Mouse (Mus musculus): Measurements from ENCODE around the gene Ninj2.

The Ninj2 gene

DNA sequence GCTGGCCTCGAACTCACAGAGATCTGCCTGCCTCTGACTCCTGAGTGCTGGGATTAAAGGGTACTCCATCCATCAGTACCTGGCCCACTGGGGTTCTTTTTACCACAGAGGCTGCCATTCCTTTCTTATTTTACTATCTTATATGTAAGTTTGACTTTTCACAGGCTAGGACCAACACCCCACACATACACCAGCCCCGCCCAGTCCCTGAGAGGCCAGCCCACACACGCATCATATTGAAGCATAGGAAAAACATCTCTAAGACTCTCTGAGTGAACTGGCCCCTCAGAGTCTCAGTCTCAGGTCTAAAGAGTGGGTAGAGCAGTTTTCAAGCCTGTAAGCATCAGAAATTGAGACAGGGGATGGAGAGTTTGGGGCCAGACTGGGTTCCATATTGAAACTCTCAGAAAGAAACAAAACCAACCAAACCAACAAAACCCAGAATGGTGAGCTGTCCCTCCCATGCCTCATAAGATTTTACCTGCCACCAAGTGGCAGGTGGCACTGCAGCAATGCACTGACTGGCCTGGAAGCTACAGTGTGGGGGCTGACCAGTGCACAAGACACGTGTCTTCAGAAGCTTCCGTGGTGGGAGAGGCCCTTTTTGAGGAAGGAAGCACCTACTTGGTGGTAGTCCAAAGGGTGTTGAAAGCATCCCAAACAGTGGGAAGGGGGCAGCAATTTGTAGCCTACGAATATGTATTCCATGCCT is 86.0 kb downstream of the Ninj2 start:
- no peak for DNase-seq (ENCODE audit: low spot score)

DNA sequence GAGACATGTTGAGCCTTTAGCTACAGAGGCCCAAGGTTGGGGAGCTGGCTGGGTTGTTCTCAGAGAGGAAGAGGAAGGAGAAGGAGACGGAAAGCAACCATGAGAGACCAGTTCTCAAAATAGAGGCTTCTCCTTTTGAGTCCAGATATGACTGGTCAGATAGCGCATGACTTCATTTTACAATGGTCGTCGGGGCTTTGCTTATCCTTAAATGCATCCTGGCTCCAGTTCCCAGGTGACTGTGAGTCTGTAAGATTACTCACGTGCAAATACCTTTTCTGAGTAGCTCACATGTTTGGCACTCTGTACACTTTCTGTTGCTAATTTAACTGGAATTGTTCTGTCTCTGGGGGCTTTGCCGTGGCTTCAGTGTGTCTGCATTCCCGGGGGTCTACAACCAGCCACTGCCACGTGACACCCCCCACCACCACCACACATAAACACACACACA is 86.6 kb downstream of the Ninj2 start:
- DNase-seq (ENCODE audit: low spot score), result no peak

- DNase-seq (ENCODE audit: low spot score), result no peak
These were observed 87.3 kb downstream of the Ninj2 start for GRCm38 (mm10) chr6:120180492-120180891.

DNA sequence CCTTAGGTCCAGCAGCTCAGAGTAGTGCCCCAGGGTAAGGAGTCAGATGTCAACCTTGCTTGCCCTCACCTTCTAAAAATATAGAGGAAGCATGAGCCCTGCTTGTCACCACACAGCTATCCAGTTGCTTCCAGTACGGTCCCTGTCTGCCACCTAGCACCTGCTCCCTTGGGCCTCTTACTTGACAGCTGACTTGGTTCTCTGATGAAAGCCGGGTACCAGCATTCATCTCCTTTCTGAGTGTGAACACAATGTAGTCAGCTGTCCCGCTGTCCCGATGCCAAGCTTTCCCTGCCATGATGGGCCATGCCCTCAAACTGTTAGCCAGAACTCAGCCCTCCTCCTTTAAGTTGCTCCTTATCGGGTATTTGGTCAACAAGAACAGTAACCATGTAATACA is 89.0 kb downstream of the Ninj2 start:
- DNase-seq (ENCODE audit: low spot score), result no peak

GRCm38 (mm10) chr6:120183771-120184170 is 90.6 kb downstream of the Ninj2 start:
- DNase-seq (ENCODE audit: low spot score), result no peak

DNA sequence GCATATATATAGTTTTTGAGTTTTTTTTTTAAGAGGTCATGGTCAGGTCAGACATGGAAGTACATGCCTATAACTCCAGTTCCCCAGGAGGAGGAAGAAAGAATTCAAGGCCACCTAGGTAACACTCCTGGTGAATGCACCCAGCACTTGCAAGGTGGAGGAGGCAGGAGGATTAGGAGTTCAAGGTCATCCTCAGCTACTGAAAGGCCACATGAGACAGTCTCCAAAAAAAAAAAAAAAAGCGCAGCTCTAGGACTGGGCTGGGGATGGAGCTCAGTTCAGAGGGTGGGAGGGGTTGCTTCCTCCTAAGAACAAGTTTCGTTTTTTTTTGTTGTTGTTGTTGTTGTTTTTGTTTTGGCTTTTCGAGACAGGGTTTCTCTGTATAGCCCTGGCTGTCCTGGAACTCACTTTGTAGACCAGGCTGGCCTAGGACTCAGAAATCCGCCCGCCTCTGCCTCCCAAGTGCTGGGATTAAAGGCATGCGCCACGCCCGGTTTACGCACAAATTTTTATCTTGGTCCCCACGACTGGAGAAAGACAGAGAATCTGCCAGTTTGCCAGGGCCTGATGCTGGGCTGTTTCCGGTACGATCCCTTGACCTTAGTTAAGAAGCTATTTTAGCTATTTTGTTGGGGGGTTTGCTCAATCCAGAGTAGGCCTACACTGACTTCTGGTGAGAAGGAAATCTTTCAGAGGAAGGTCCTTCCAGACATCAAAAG is 92.0 kb downstream of the Ninj2 start:
- no peak for DNase-seq (ENCODE audit: low spot score)

DNA sequence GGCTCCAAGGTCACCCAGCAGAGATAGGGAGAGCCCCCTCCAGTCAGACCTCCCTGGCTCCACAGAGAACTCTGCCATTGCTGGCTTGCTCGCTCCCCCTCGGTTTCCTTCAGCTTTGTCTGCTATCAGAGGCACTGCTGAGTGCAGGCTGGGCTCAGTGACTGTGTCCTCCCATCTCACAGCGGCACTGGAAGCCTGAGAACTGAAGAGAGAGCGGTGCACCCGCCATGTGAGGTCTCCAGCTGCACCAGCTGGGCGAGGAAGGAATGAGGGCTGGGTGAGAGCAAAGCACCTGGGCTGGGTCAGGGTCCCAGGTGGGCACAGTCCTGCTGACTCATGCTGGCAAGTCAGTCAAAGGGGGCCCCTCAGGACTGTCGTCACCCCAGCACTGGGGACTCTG is 92.6 kb downstream of the Ninj2 start:
- DNase-seq (ENCODE audit: low spot score), result no peak

GRCm38 (mm10) chr6:120186594-120186993 is 93.4 kb downstream of the Ninj2 start:
- no peak for DNase-seq (ENCODE audit: low spot score)

GRCm38 (mm10) chr6:120187587-120188176 is 94.5 kb downstream of the Ninj2 start:
- DNase-seq (ENCODE audit: low spot score), result no peak

DNA sequence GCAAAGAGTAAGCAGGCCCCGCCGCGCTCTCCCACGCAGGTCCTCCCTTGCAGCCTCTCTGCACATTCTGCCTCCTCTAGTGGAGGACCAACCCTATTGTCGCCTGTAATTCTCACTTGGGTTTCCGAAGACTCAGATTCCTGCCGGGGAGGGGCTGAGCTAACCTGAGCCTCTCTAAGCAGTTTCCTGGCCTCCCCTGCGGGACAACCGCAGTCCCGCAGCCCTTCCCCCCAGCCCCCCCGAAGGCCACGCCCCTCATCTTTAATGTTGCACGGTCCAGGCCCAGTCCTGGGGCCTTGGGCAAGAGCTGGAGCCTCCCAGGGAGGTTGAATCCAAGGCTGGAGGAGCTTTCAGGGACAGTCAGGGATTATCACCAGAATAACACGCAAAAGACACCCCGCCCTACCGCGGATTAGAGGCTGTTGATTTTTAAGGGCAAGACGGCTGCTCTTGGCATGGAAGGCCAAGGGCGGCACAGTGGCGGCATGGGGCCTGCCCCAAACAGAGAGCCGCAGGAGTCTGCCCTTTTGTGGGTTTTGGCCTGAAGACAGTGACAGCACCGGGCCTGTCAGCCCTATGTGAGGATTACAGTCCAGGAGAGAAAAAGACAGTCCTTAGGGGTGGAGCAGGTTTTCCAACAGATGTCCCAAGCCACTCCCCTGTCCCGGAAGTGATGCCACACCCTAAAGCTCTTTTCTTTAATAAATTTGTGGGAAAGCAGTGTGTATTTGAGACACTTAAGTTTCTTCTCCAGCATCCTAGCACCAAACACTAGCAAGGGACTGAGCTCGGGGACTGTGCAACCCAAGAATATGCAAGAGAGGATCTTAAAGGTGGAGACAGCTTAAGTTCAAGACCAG is 95.5 kb downstream of the Ninj2 start:
- DNase-seq (ENCODE audit: low spot score), result no peak

DNA sequence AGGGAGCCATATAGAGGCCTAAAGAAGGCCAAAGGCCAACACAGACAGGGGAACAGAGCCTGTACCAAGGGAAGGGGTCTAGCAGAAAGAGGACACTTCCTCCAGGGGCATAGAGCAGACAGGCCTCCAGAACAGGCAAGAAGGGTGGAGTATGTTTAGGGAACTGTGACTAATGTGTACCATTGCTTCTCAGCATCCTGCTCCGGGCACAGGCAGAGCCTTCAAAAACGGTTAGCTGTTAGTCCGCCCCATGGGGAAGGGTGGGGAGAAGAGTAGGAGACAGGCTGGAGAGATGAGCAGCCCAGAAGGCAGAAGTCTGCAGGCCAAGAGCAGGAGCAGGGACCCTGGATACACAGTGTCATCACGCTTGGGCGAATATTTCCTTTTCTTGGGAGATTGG is 96.1 kb downstream of the Ninj2 start:
- no peak for DNase-seq (ENCODE audit: low spot score)

DNA sequence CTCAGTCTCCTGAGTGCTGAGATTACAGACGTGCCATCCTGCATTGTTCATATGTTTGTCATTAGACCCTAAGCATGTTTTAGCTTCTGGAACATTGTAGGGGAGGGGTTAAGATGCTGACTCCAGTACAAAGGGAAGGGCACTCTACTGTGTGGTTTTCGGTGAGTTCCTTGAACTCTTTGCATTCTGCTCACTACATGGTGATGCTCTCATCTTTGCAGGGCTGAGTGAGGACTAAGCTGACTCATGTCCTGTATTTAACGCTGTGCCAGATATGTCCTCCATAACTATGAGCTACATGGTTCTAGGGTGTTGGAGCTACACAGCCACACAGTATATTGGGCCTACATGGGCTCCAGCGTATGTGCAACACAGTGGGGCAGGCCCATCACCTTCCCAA is 97.2 kb downstream of the Ninj2 start:
- no peak for DNase-seq (ENCODE audit: low spot score)

DNA sequence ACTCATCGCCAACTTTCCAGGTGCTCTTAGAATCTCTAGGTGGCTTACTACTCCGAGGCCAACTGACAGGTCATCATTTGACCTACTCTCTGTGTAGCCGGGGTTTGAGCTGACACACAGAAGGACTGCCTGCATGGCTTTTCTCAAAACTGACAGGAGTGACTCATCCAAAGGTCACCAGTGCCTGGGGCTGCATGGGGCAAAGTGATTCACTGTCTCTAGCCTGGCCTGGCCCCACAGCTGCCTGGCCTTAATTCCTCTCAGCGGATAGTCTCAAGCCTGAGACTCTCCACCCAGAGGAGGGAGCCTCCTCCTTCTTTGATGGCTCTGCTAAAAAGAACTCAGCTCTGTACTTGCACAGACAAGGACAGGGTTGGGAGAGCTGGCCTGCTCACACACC is 97.8 kb downstream of the Ninj2 start:
- no peak for DNase-seq (ENCODE audit: low spot score)

DNA sequence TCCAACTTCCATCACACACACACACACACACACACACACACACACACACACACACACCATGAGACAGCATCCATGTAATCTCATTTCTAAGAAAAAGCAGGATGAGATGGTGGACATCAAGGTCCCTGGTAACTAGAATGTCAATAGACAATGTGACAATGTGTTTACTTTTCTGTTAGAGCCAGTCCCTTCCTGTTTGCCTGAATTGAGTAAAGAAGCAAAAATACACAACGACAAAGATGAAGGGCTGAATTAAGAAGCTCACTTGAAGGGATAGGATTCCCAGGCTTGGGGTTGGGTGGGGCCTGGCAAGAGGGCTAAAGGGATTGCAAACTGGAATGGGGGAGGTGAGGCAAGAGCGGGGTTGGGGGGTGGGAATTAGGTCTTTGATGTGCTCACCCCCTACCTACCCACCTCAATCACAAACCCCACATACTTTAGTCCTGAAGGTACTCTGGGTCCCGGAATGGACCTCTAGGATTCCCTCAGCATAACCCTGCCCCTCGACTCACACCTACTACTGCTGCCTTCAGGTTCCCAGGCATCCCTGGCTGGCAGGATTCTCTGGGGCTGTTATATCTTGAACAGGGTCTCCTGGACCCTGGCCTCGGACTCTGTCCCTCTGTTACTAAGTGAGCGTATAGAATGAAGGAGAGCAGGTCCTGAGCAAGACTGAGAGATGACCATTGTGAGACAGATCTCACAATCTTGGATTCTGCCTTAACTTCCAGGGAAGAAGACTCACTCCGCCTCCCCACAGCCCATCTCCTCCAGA is 98.4 kb downstream of the Ninj2 start:
- DNase-seq (ENCODE audit: low spot score), result no peak

DNA sequence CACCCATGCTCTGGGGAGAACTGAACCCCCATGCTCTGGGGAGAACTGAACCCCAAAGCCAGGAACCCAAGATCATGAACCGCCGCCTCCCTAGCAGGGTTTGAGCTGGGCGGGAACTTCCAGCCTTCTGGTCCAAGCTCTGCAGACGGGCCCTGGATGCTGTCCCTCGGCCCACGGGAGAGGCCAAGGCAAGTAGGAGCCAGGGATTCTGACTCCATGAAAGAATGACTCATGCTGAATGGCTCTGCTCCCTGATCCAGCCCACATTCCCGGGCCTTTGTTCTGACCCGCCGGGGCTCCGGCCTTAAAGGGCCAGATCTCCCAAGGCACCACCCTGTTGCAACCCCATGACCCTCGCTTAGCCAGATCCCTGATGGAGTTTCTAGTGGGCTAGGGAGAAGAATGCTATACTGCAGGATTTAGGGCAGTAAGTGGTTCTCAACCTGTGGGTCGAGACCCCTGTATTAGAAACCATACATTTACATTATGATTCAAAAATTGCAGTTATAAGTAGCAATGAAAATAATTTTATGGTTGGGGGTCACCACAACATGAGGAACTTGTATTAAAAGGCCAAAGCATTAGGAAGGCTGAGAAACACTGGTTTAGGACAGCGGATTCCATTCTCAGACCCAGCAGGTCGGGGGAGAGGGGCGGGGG is 99.2 kb downstream of the Ninj2 start:
- peak; percentile 42 for DNase-seq (ENCODE audit: low spot score)

DNA sequence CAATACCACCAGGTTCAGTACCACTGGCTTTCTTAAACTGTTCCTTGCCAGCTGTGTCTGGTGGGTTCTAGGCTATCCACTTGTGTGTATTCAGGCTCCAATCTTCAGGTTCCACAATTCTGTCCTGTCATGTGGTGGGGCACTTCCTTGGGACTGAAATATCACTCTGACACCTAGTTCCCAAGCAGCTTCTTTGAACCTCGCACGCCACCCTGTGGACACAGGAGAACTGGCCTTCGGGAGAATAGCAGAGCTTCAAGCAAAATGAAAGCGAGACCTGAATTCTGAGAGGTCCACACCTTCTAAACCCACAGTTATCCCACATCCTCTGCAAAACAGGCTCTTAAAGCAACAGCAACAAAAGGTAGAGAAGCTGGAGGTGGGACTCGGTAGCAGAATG is 100.0 kb downstream of the Ninj2 start:
- peak; percentile 46 for DNase-seq (ENCODE audit: low spot score)

- no peak for DNase-seq (ENCODE audit: low spot score)
These were observed 100.6 kb downstream of the Ninj2 start for GRCm38 (mm10) chr6:120193793-120194192.

GRCm38 (mm10) chr6:120194305-120194704 is 101.2 kb downstream of the Ninj2 start:
- DNase-seq (ENCODE audit: low spot score), result no peak

- DNase-seq (ENCODE audit: low spot score), result no peak
These were observed 101.8 kb downstream of the Ninj2 start for GRCm38 (mm10) chr6:120194963-120195362.

GRCm38 (mm10) chr6:120196837-120197236 is 103.7 kb downstream of the Ninj2 start:
- no peak for DNase-seq (ENCODE audit: low spot score)

GRCm38 (mm10) chr6:120197964-120198363 is 104.8 kb downstream of the Ninj2 start:
- no peak for DNase-seq (ENCODE audit: low spot score)

Measured in urinary bladder, postnatal 10 days (tissue).